Mouse (Mus musculus): ENCODE data around the gene Lin7c. TPM values are rescaled to one million over a fixed set of nuclear protein-coding genes. Genes with fewer than 3 reads are reported as not detected.

The Lin7c gene
- total and polyA plus RNA-seq, 3 experiments: 6.9 to 43.6 (median 43.3) TPM

DNA sequence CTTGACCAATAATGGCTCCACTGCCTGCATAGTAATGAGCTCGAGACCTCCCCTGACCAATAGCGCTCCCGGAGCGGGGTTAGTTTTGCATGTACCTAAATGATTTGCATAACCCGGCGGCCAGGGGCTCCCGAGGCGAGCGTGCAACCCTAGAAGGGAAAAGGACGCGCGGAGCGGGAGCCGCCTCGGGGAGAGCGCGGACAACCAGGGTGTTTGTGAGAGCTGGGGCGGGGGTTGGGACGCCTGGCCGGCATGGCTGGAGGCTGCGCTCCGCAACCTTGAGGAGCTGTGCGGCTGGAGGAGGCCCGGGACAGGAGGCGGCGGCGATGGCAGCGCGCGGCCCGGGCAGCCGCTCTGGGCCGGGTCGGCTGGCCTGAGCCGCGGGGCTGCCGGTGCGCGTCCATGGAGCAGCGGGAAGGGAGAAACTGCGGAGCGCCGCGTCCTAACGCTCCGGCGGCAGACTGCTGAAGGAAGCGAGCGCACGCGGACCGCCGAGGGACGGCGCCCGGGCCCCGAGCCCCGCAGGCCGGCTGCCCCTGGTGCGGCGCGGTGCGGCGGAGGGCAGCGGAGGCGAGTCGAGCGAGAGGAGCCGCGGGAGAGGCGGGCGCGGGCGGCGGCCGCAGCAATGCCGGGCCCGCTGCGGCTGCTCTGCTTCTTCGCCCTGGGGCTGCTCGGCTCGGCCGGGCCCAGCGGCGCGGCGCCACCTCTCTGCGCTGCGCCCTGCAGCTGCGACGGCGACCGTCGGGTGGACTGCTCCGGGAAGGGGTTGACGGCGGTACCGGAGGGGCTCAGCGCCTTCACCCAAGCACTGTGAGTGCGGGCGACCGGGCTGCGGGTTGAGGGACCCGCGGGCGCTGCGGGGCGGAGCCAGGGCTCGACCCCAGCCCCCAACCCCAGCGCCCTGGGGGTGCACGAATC is 27.1 kb downstream of the Lin7c start, which contains the start of gene Lgr4:
Gene Lgr4 (plus strand): TSS at position 152 of the 918 bp plus-strand sequence.
- peaks cover 5% of the 10 kb centered on the region; the same call in 1 of the 2 replicates for H3K36me3 ChIP-seq (ENCODE audit: control insufficient read depth, insufficient read depth, low read length)
- DNase-seq: peak; percentile 96 to 97
- intact Hi-C loops (cut with DNase I): loop anchor here (2.0 to 5.0 kb wide), 3 partner anchors 27 to 100 kb away; partner anchors contain the start of genes Ccdc34 and Lin7c
- H3K9ac ChIP-seq (ENCODE audit: low read depth, low read length): peak within 1 kb of the TSS; percentile 92
- no peaks in the 10 kb centered on the region for H3K27me3 ChIP-seq (ENCODE audit: control insufficient read depth, insufficient read depth, low read length)
- TF ChIP-seq POLR2A (IDR thresholded peaks at IDR 0.05; ENCODE audit: insufficient read depth, low read depth, low read length): peak; percentile 94
- TF ChIP-seq EP300 (IDR thresholded peaks at IDR 0.05; ENCODE audit: insufficient read depth, low read depth, low read length): 0 out of 2 replicates have a peak, but pooled peaks have one; percentile 46
- peak; percentile 37; the same call in 1 of the 2 replicates for TF ChIP-seq CTCF (IDR thresholded peaks at IDR 0.05)
- H3K27ac ChIP-seq: peak within 1 kb of the TSS; percentile 79
- under 1% methylated on average over 111 of the region's 111 CpGs for WGBS
- no peaks in the 10 kb centered on the region for H3K79me2 ChIP-seq (replicated peaks; ENCODE audit: control insufficient read depth, insufficient read depth, low read length)
- peaks cover 5% of the 10 kb centered on the region for H3K4me1 ChIP-seq (ENCODE audit: control insufficient read depth, insufficient read depth, low read length)
- H3K4me3 ChIP-seq: peak within 1 kb of the TSS; percentile 83

DNA sequence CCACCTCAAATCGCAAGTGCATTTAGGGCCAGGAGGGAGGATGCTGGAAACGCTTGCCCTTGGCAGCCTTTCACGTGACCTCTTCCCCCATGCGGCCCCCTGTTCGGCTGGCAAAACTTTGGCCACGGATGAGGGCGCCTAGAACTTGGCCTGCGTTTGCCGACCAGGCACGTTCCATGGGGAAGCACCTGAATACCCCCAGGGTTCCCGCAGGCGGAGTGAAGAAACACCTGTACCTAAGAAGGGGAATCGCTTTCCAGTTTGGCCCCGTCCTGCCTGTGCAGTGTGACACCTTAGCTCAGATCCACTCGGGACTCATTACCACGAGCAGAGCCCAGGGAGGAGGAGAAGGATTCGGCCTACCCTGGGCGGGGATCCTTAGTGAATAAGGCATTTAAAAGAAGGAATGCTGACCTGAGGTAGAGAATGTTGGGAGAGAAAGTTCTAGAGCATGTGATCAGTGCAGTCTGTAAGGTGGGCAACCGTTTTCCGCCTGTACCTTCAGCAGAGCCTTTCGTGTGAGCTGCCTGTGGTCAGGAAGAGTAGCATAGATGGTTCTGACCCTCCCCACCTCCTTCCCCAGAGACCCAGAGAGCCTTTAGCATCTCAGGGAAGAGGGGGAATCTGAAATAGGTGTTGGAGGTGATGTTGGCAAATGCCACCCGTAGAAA is 28.1 kb downstream of the Lin7c start:
- DNase-seq: peak; percentile 12 to 39
- Histone ChIP-seq H3K79me2 (replicated peaks; ENCODE audit: control insufficient read depth, insufficient read depth, low read length) (no peaks in the 10 kb centered on the region), H3K9ac (ENCODE audit: low read depth, low read length) (peak overlapping the region; percentile 92), H3K27me3 (ENCODE audit: control insufficient read depth, insufficient read depth, low read length) (no peaks in the 10 kb centered on the region), H3K4me1 (ENCODE audit: control insufficient read depth, insufficient read depth, low read length) (peaks cover 5% of the 10 kb centered on the region), H3K27ac (no peak overlapping the region), H3K4me3 (peak overlapping the region; percentile 83), H3K36me3 (ENCODE audit: control insufficient read depth, insufficient read depth, low read length) (peaks cover 5% of the 10 kb centered on the region; the same call in 1 of the 2 replicates)
- WGBS: 17% methylated on average over 22 of the region's 22 CpGs
- intact Hi-C loops (cut with DNase I): loop anchor here (5.0 kb wide), 2 partner anchors 44 to 99 kb away; partner anchors contain the start of gene Ccdc34
- TF ChIP-seq CTCF (IDR thresholded peaks at IDR 0.05) (no peak), EP300 (IDR thresholded peaks at IDR 0.05; ENCODE audit: insufficient read depth, low read depth, low read length) (no peak), POLR2A (IDR thresholded peaks at IDR 0.05; ENCODE audit: insufficient read depth, low read depth, low read length) (no peak)

DNA sequence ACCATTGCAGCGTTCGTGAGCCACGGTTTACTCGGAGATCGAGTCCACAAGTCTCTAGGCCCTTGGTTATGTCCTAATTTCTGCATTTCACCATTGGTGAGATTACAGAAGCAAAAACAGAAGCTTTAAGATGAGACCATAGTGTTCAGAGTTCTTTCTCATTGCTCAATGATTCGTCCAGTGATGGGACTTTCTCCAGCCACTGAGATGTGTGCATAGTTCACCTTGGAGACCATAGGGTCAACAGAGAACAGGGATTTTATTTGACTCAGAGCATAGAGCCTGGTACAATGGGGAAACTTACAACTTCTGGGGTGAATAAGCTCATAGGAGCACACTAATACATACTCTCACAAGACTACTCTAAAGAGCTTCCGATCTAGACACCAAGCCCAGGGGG is 29.8 kb downstream of the Lin7c start:
- Histone ChIP-seq H3K4me1 (ENCODE audit: control insufficient read depth, insufficient read depth, low read length) (peaks cover 5% of the 10 kb centered on the region), H3K4me3 (no peak overlapping the region), H3K27ac (no peak overlapping the region), H3K27me3 (ENCODE audit: control insufficient read depth, insufficient read depth, low read length) (no peaks in the 10 kb centered on the region), H3K36me3 (ENCODE audit: control insufficient read depth, insufficient read depth, low read length) (peaks cover 5% of the 10 kb centered on the region; the same call in 1 of the 2 replicates), H3K9ac (ENCODE audit: low read depth, low read length) (no peak overlapping the region), H3K79me2 (replicated peaks; ENCODE audit: control insufficient read depth, insufficient read depth, low read length) (0 out of 2 replicates have a peak, but pooled peaks cover under 1% of the 10 kb centered on the region)
- 74% methylated on average over 7 of the region's 7 CpGs for WGBS
- intact Hi-C loops (cut with DNase I): no loop called here
- no peak for DNase-seq
- TF ChIP-seq CTCF (IDR thresholded peaks at IDR 0.05): no peak
- no peak for TF ChIP-seq EP300 (IDR thresholded peaks at IDR 0.05; ENCODE audit: insufficient read depth, low read depth, low read length)
- TF ChIP-seq POLR2A (IDR thresholded peaks at IDR 0.05; ENCODE audit: insufficient read depth, low read depth, low read length): no peak

DNA sequence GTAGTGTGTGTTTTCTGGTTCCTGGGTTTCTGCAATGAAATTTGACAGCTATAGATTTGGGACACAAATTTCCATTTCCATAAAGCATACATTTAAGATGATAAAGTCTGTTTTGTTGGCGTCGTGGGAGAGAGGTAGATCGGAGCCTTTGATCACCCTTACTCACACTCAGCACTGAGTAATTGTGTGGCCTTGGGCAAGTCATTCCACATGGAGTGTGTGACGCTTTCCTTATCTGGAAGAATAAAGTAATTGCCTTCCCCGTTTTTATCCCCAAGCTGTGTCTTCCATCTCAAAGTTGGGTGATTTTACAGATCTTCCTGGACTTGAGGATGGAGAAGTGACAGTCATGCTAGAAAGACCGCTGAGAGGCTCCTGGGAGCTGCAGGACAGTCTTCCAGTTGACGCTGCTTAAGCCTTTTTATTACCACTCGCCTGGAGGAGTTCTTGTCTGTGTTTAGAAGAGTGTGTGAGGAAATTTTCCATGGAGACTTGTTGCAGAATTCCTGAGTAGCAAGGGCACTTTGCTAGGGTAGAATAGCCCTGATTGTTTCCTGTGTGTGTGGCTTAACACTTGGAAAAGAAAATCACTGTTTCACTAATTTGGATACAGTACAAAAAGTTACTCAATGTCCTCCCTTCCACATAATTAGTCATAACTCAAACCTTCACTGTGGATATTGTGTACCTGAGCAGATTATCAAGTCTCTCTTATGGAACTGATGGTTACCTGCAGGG is 30.8 kb downstream of the Lin7c start:
- TF ChIP-seq CTCF (IDR thresholded peaks at IDR 0.05): no peak
- no peak for TF ChIP-seq POLR2A (IDR thresholded peaks at IDR 0.05; ENCODE audit: insufficient read depth, low read depth, low read length)
- TF ChIP-seq EP300 (IDR thresholded peaks at IDR 0.05; ENCODE audit: insufficient read depth, low read depth, low read length): no peak
- Histone ChIP-seq H3K79me2 (replicated peaks; ENCODE audit: control insufficient read depth, insufficient read depth, low read length) (0 out of 2 replicates have a peak, but pooled peaks cover 1% of the 10 kb centered on the region), H3K9ac (ENCODE audit: low read depth, low read length) (no peak overlapping the region), H3K27ac (no peak overlapping the region), H3K36me3 (ENCODE audit: control insufficient read depth, insufficient read depth, low read length) (peaks cover 5% of the 10 kb centered on the region; the same call in 1 of the 2 replicates), H3K4me3 (no peak overlapping the region), H3K27me3 (ENCODE audit: control insufficient read depth, insufficient read depth, low read length) (no peaks in the 10 kb centered on the region), H3K4me1 (ENCODE audit: control insufficient read depth, insufficient read depth, low read length) (peaks cover 5% of the 10 kb centered on the region)
- no peak for DNase-seq
- intact Hi-C loops (cut with DNase I): no loop called here
- 64% methylated on average over 8 of the region's 8 CpGs for WGBS

DNA sequence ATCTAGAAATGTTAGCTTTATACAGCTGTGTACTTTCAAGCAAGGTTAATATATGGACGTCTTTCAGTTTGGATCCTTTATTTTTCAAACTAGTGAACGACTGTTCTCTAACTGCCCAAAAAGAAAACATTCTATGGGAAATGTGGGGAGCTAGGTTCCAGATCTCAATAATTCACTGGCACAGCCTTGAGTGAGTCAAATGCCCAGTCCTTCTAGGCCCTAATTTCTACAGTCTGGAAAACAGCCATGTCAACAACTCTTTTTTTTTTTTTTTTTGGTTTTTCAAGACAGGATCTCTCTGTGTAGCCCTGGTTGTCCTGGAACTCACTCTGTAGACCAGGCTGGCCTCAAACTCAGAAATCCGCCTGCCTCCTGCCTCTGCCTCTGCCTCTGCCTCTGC is 31.7 kb downstream of the Lin7c start:
- peaks cover 5% of the 10 kb centered on the region; the same call in 1 of the 2 replicates for H3K36me3 ChIP-seq (ENCODE audit: control insufficient read depth, insufficient read depth, low read length)
- no peak overlapping the region for H3K4me3 ChIP-seq
- no peak for TF ChIP-seq CTCF (IDR thresholded peaks at IDR 0.05)
- no peak for TF ChIP-seq EP300 (IDR thresholded peaks at IDR 0.05; ENCODE audit: insufficient read depth, low read depth, low read length)
- TF ChIP-seq POLR2A (IDR thresholded peaks at IDR 0.05; ENCODE audit: insufficient read depth, low read depth, low read length): no peak
- WGBS: 83% methylated on average over 3 of the region's 3 CpGs
- H3K9ac ChIP-seq (ENCODE audit: low read depth, low read length): no peak overlapping the region
- intact Hi-C loops (cut with DNase I): no loop called here
- H3K27ac ChIP-seq: no peak overlapping the region
- H3K4me1 ChIP-seq (ENCODE audit: control insufficient read depth, insufficient read depth, low read length): peaks cover 5% of the 10 kb centered on the region
- H3K79me2 ChIP-seq (replicated peaks; ENCODE audit: control insufficient read depth, insufficient read depth, low read length): 0 out of 2 replicates have a peak, but pooled peaks cover 1% of the 10 kb centered on the region
- no peak for DNase-seq
- no peaks in the 10 kb centered on the region for H3K27me3 ChIP-seq (ENCODE audit: control insufficient read depth, insufficient read depth, low read length)

All from heart, adult 2 months (tissue).